Mouse (Mus musculus): ENCODE data around the gene 4921509C19Rik. TPM values are rescaled to one million over a fixed set of nuclear protein-coding genes. Genes with fewer than 3 reads are reported as not detected.
"Not testable (repeated sequence)": the region's sequence is repeated elsewhere in the genome, so short reads cannot be mapped to it uniquely, and the experiment has no call there.

4921509C19Rik gene
- polyA plus RNA-seq (2014; fragmentation: Nextera tagmentation; extraction: Ambion mirVana): not detected in 2 replicates

GRCm38 (mm10) chr2:151476053-151476452 lies at the start of gene 4921509C19Rik:
Gene 4921509C19Rik (minus strand): TSS chr2:151476153.
- not testable (repeated sequence) for ATAC-seq (ENCODE audit: low FRiP score); H3K9me3 ChIP-seq (ENCODE audit: control insufficient read depth, low read length); H3K4me3 ChIP-seq (replicated peaks; ENCODE audit: low read length); H3K27me3 ChIP-seq (ENCODE audit: control insufficient read depth, insufficient read depth, low read length); H3K4me1 ChIP-seq (replicated peaks; ENCODE audit: control insufficient read depth, insufficient read depth, low read length); H3K36me3 ChIP-seq (replicated peaks; ENCODE audit: control insufficient read depth, insufficient read depth); DNase-seq (ENCODE audit: low spot score); H3K9ac ChIP-seq; H3K27ac ChIP-seq; H3K4me2 ChIP-seq (replicated peaks)
- WGBS: 92% methylated on average over 5 of the region's 5 CpGs

GRCm38 (mm10) chr2:151525520-151525919 lies 49.6 kb upstream of the 4921509C19Rik start:
- H3K9ac ChIP-seq: no peak overlapping the region
- peaks cover 11% of the 10 kb centered on the region for H3K36me3 ChIP-seq (replicated peaks; ENCODE audit: control insufficient read depth, insufficient read depth)
- 81% methylated on average over 2 of the region's 2 CpGs for WGBS
- H3K4me3 ChIP-seq (replicated peaks; ENCODE audit: low read length): no peak overlapping the region
- no peak overlapping the region for H3K27ac ChIP-seq
- H3K9me3 ChIP-seq (ENCODE audit: control insufficient read depth, low read length): no peaks in the 10 kb centered on the region
- no peaks in the 10 kb centered on the region for H3K4me1 ChIP-seq (replicated peaks; ENCODE audit: control insufficient read depth, insufficient read depth, low read length)
- H3K4me2 ChIP-seq (replicated peaks): no peak overlapping the region
- DNase-seq (ENCODE audit: low spot score): no peak
- no peaks in the 10 kb centered on the region for H3K27me3 ChIP-seq (ENCODE audit: control insufficient read depth, insufficient read depth, low read length)
- ATAC-seq (ENCODE audit: low FRiP score): no peak

- no peak for ATAC-seq (ENCODE audit: low FRiP score)
- no peak overlapping the region for H3K9ac ChIP-seq
- 68% methylated on average over 4 of the region's 4 CpGs for WGBS
- no peak overlapping the region for H3K4me3 ChIP-seq (replicated peaks; ENCODE audit: low read length)
- H3K27me3 ChIP-seq (ENCODE audit: control insufficient read depth, insufficient read depth, low read length): no peaks in the 10 kb centered on the region
- no peak overlapping the region for H3K4me2 ChIP-seq (replicated peaks)
- no peak for DNase-seq (ENCODE audit: low spot score)
- H3K36me3 ChIP-seq (replicated peaks; ENCODE audit: control insufficient read depth, insufficient read depth): peaks cover 20% of the 10 kb centered on the region
- H3K9me3 ChIP-seq (ENCODE audit: control insufficient read depth, low read length): no peaks in the 10 kb centered on the region
- no peak overlapping the region for H3K27ac ChIP-seq
- no peaks in the 10 kb centered on the region for H3K4me1 ChIP-seq (replicated peaks; ENCODE audit: control insufficient read depth, insufficient read depth, low read length)
Measured at GRCm38 (mm10) chr2:151524324-151525041, 48.5 kb upstream of the 4921509C19Rik start.

GRCm38 (mm10) chr2:151519000-151519399 lies 43.0 kb upstream of the 4921509C19Rik start:
- peaks cover 61% of the 10 kb centered on the region for H3K36me3 ChIP-seq (replicated peaks; ENCODE audit: control insufficient read depth, insufficient read depth)

GRCm38 (mm10) chr2:151513525-151514285 lies 37.8 kb upstream of the 4921509C19Rik start:
- Histone ChIP-seq H3K4me1 (replicated peaks; ENCODE audit: control insufficient read depth, insufficient read depth, low read length) (no peaks in the 10 kb centered on the region), H3K4me2 (replicated peaks) (no peak overlapping the region), H3K27ac (no peak overlapping the region), H3K36me3 (replicated peaks; ENCODE audit: control insufficient read depth, insufficient read depth) (peaks cover 83% of the 10 kb centered on the region), H3K9ac (no peak overlapping the region), H3K9me3 (ENCODE audit: control insufficient read depth, low read length) (no peaks in the 10 kb centered on the region), H3K27me3 (ENCODE audit: control insufficient read depth, insufficient read depth, low read length) (no peaks in the 10 kb centered on the region), H3K4me3 (replicated peaks; ENCODE audit: low read length) (no peak overlapping the region)
- no peak for DNase-seq (ENCODE audit: low spot score)
- WGBS: 89% methylated on average over 3 of the region's 3 CpGs
- ATAC-seq (ENCODE audit: low FRiP score): no peak

More at GRCm38 (mm10) chr2:151519000-151519399, 43.0 kb upstream of the 4921509C19Rik start:
- Histone ChIP-seq H3K27ac (no peak overlapping the region), H3K9me3 (ENCODE audit: control insufficient read depth, low read length) (no peaks in the 10 kb centered on the region), H3K4me2 (replicated peaks) (no peak overlapping the region), H3K27me3 (ENCODE audit: control insufficient read depth, insufficient read depth, low read length) (no peaks in the 10 kb centered on the region), H3K4me3 (replicated peaks; ENCODE audit: low read length) (no peak overlapping the region), H3K9ac (no peak overlapping the region), H3K4me1 (replicated peaks; ENCODE audit: control insufficient read depth, insufficient read depth, low read length) (no peaks in the 10 kb centered on the region)
- WGBS: 94% methylated on average over 2 of the region's 2 CpGs
- ATAC-seq (ENCODE audit: low FRiP score) (no peak), DNase-seq (ENCODE audit: low spot score) (no peak)

GRCm38 (mm10) chr2:151512199-151512598 lies 36.2 kb upstream of the 4921509C19Rik start:
- Histone ChIP-seq H3K36me3 (replicated peaks; ENCODE audit: control insufficient read depth, insufficient read depth) (peaks cover 93% of the 10 kb centered on the region), H3K4me2 (replicated peaks) (no peak overlapping the region), H3K4me3 (replicated peaks; ENCODE audit: low read length) (no peak overlapping the region), H3K27me3 (ENCODE audit: control insufficient read depth, insufficient read depth, low read length) (no peaks in the 10 kb centered on the region), H3K27ac (no peak overlapping the region), H3K4me1 (replicated peaks; ENCODE audit: control insufficient read depth, insufficient read depth, low read length) (no peaks in the 10 kb centered on the region), H3K9ac (no peak overlapping the region), H3K9me3 (ENCODE audit: control insufficient read depth, low read length) (no peaks in the 10 kb centered on the region)
- ATAC-seq (ENCODE audit: low FRiP score) (peak; percentile 58; the same call in 1 of the 2 replicates), DNase-seq (ENCODE audit: low spot score) (peak; percentile 58)

GRCm38 (mm10) chr2:151504226-151504625 lies 28.3 kb upstream of the 4921509C19Rik start:
- Histone ChIP-seq H3K27ac (no peak overlapping the region), H3K4me3 (replicated peaks; ENCODE audit: low read length) (no peak overlapping the region), H3K27me3 (ENCODE audit: control insufficient read depth, insufficient read depth, low read length) (no peaks in the 10 kb centered on the region), H3K9ac (no peak overlapping the region), H3K36me3 (replicated peaks; ENCODE audit: control insufficient read depth, insufficient read depth) (peaks cover 92% of the 10 kb centered on the region), H3K4me2 (replicated peaks) (no peak overlapping the region), H3K9me3 (ENCODE audit: control insufficient read depth, low read length) (no peaks in the 10 kb centered on the region), H3K4me1 (replicated peaks; ENCODE audit: control insufficient read depth, insufficient read depth, low read length) (no peaks in the 10 kb centered on the region)
- 88% methylated on average over 4 of the region's 4 CpGs for WGBS
- DNase-seq (ENCODE audit: low spot score) (no peak), ATAC-seq (ENCODE audit: low FRiP score) (no peak)

- no peak overlapping the region for H3K9ac ChIP-seq
Measured at GRCm38 (mm10) chr2:151500442-151501007, 24.6 kb upstream of the 4921509C19Rik start.

GRCm38 (mm10) chr2:151498358-151498757 lies 22.4 kb upstream of the 4921509C19Rik start:
- no peak overlapping the region for H3K4me2 ChIP-seq (replicated peaks)
- no peaks in the 10 kb centered on the region for H3K27me3 ChIP-seq (ENCODE audit: control insufficient read depth, insufficient read depth, low read length)
- DNase-seq (ENCODE audit: low spot score): no peak
- ATAC-seq (ENCODE audit: low FRiP score): no peak
- H3K4me1 ChIP-seq (replicated peaks; ENCODE audit: control insufficient read depth, insufficient read depth, low read length): peaks cover 14% of the 10 kb centered on the region
- peaks cover 61% of the 10 kb centered on the region for H3K36me3 ChIP-seq (replicated peaks; ENCODE audit: control insufficient read depth, insufficient read depth)
- no peak overlapping the region for H3K4me3 ChIP-seq (replicated peaks; ENCODE audit: low read length)
- no peak overlapping the region for H3K27ac ChIP-seq
- no peaks in the 10 kb centered on the region for H3K9me3 ChIP-seq (ENCODE audit: control insufficient read depth, low read length)
- H3K9ac ChIP-seq: no peak overlapping the region
- 45% methylated on average over 3 of the region's 3 CpGs for WGBS

More at GRCm38 (mm10) chr2:151500442-151501007, 24.6 kb upstream of the 4921509C19Rik start:
- 94% methylated on average over 6 of the region's 6 CpGs for WGBS
- Histone ChIP-seq H3K9me3 (ENCODE audit: control insufficient read depth, low read length) (no peaks in the 10 kb centered on the region), H3K27me3 (ENCODE audit: control insufficient read depth, insufficient read depth, low read length) (no peaks in the 10 kb centered on the region), H3K36me3 (replicated peaks; ENCODE audit: control insufficient read depth, insufficient read depth) (peaks cover 82% of the 10 kb centered on the region), H3K4me2 (replicated peaks) (no peak overlapping the region), H3K27ac (no peak overlapping the region), H3K4me1 (replicated peaks; ENCODE audit: control insufficient read depth, insufficient read depth, low read length) (peaks cover 6% of the 10 kb centered on the region; the same call in 1 of the 2 replicates), H3K4me3 (replicated peaks; ENCODE audit: low read length) (no peak overlapping the region)
- DNase-seq (ENCODE audit: low spot score): no peak
- no peak for ATAC-seq (ENCODE audit: low FRiP score)

Measured in hindbrain, embryonic 14.5 days (tissue).